Mouse (Mus musculus): Measurements from ENCODE around the gene Nckap5. TPM values are rescaled to one million over a fixed set of nuclear protein-coding genes. Genes with fewer than 3 reads are reported as not detected.

Nckap5 gene
- polyA plus RNA-seq, 1 experiment from 2014 or later: 12.3 TPM

GRCm38 (mm10) chr1:126168131-126168530, 662.5 kb downstream of the Nckap5 start:
- H3K9me3 ChIP-seq (ENCODE audit: control insufficient read depth): no peaks in the 10 kb centered on the region
- H3K27ac ChIP-seq (ENCODE audit: low read depth, low read length): no peak overlapping the region
- H3K36me3 ChIP-seq (ENCODE audit: control insufficient read depth, insufficient read depth): no peaks in the 10 kb centered on the region
- H3K4me3 ChIP-seq (ENCODE audit: low read depth, low read length): no peak overlapping the region
- H3K9ac ChIP-seq (ENCODE audit: low read depth, low read length): no peak overlapping the region
- no peak for TF ChIP-seq CTCF (IDR thresholded peaks at IDR 0.05; ENCODE audit: low read depth)
- H3K27me3 ChIP-seq (replicated peaks; ENCODE audit: control insufficient read depth, insufficient read depth, low read length): no peaks in the 10 kb centered on the region
- no peaks in the 10 kb centered on the region for H3K4me1 ChIP-seq (replicated peaks; ENCODE audit: control insufficient read depth, insufficient read depth, low read length)
- 74% methylated on average over 2 of the region's 2 CpGs for WGBS
- no peak for ATAC-seq
- H3K4me2 ChIP-seq (replicated peaks; ENCODE audit: low read depth): no peak overlapping the region

GRCm38 (mm10) chr1:126167546-126167945, 663.1 kb downstream of the Nckap5 start:
- no peak for ATAC-seq

GRCm38 (mm10) chr1:126159287-126159686, 671.3 kb downstream of the Nckap5 start:
- Histone ChIP-seq H3K4me1 (replicated peaks; ENCODE audit: control insufficient read depth, insufficient read depth, low read length) (no peaks in the 10 kb centered on the region), H3K4me2 (replicated peaks; ENCODE audit: low read depth) (no peak overlapping the region), H3K36me3 (ENCODE audit: control insufficient read depth, insufficient read depth) (no peaks in the 10 kb centered on the region), H3K27ac (ENCODE audit: low read depth, low read length) (no peak overlapping the region), H3K9ac (ENCODE audit: low read depth, low read length) (no peak overlapping the region), H3K4me3 (ENCODE audit: low read depth, low read length) (no peak overlapping the region), H3K27me3 (replicated peaks; ENCODE audit: control insufficient read depth, insufficient read depth, low read length) (no peaks in the 10 kb centered on the region), H3K9me3 (ENCODE audit: control insufficient read depth) (no peaks in the 10 kb centered on the region)
- 56% methylated on average over 6 of the region's 6 CpGs for WGBS
- no peak for TF ChIP-seq CTCF (IDR thresholded peaks at IDR 0.05; ENCODE audit: low read depth)
- no peak for ATAC-seq

More at GRCm38 (mm10) chr1:126167546-126167945, 663.1 kb downstream of the Nckap5 start:
- no peaks in the 10 kb centered on the region for H3K27me3 ChIP-seq (replicated peaks; ENCODE audit: control insufficient read depth, insufficient read depth, low read length)
- no peaks in the 10 kb centered on the region for H3K9me3 ChIP-seq (ENCODE audit: control insufficient read depth)
- no peaks in the 10 kb centered on the region for H3K36me3 ChIP-seq (ENCODE audit: control insufficient read depth, insufficient read depth)
- no peak for TF ChIP-seq CTCF (IDR thresholded peaks at IDR 0.05; ENCODE audit: low read depth)
- H3K27ac ChIP-seq (ENCODE audit: low read depth, low read length): no peak overlapping the region
- no peak overlapping the region for H3K4me3 ChIP-seq (ENCODE audit: low read depth, low read length)
- H3K4me2 ChIP-seq (replicated peaks; ENCODE audit: low read depth): no peak overlapping the region
- whole genome bisulfite sequencing: 77% methylated on average over 7 of the region's 7 CpGs
- no peaks in the 10 kb centered on the region for H3K4me1 ChIP-seq (replicated peaks; ENCODE audit: control insufficient read depth, insufficient read depth, low read length)
- no peak overlapping the region for H3K9ac ChIP-seq (ENCODE audit: low read depth, low read length)

- no peak overlapping the region for H3K27ac ChIP-seq (ENCODE audit: low read depth, low read length)
- no peak overlapping the region for H3K4me2 ChIP-seq (replicated peaks; ENCODE audit: low read depth)
- no peak overlapping the region for H3K4me3 ChIP-seq (ENCODE audit: low read depth, low read length)
- H3K9ac ChIP-seq (ENCODE audit: low read depth, low read length): no peak overlapping the region
- H3K36me3 ChIP-seq (ENCODE audit: control insufficient read depth, insufficient read depth): no peaks in the 10 kb centered on the region
- no peaks in the 10 kb centered on the region for H3K4me1 ChIP-seq (replicated peaks; ENCODE audit: control insufficient read depth, insufficient read depth, low read length)
- no peak for ATAC-seq
- no peak for TF ChIP-seq CTCF (IDR thresholded peaks at IDR 0.05; ENCODE audit: low read depth)
- no peaks in the 10 kb centered on the region for H3K9me3 ChIP-seq (ENCODE audit: control insufficient read depth)
- H3K27me3 ChIP-seq (replicated peaks; ENCODE audit: control insufficient read depth, insufficient read depth, low read length): no peaks in the 10 kb centered on the region
- WGBS: 37% methylated on average over 5 of the region's 5 CpGs
Measured at GRCm38 (mm10) chr1:126155816-126156215, 674.8 kb downstream of the Nckap5 start.

- no peak for ATAC-seq
Measured at GRCm38 (mm10) chr1:126153516-126154234, 676.9 kb downstream of the Nckap5 start.

GRCm38 (mm10) chr1:126152217-126152616, 678.4 kb downstream of the Nckap5 start:
- H3K9ac ChIP-seq (ENCODE audit: low read depth, low read length): no peak overlapping the region
- no peak overlapping the region for H3K4me2 ChIP-seq (replicated peaks; ENCODE audit: low read depth)
- 0 out of 2 replicates have a peak, but pooled peaks have one; percentile 7 for TF ChIP-seq CTCF (IDR thresholded peaks at IDR 0.05; ENCODE audit: low read depth)
- no peak overlapping the region for H3K27ac ChIP-seq (ENCODE audit: low read depth, low read length)
- no peaks in the 10 kb centered on the region for H3K4me1 ChIP-seq (replicated peaks; ENCODE audit: control insufficient read depth, insufficient read depth, low read length)
- no peaks in the 10 kb centered on the region for H3K36me3 ChIP-seq (ENCODE audit: control insufficient read depth, insufficient read depth)
- no peak overlapping the region for H3K4me3 ChIP-seq (ENCODE audit: low read depth, low read length)
- WGBS: 87% methylated on average over 6 of the region's 6 CpGs
- ATAC-seq: no peak
- H3K9me3 ChIP-seq (ENCODE audit: control insufficient read depth): no peaks in the 10 kb centered on the region
- no peaks in the 10 kb centered on the region for H3K27me3 ChIP-seq (replicated peaks; ENCODE audit: control insufficient read depth, insufficient read depth, low read length)

More at GRCm38 (mm10) chr1:126153516-126154234, 676.9 kb downstream of the Nckap5 start:
- no peak overlapping the region for H3K27ac ChIP-seq (ENCODE audit: low read depth, low read length)
- no peaks in the 10 kb centered on the region for H3K4me1 ChIP-seq (replicated peaks; ENCODE audit: control insufficient read depth, insufficient read depth, low read length)
- H3K9me3 ChIP-seq (ENCODE audit: control insufficient read depth): no peaks in the 10 kb centered on the region
- no peaks in the 10 kb centered on the region for H3K27me3 ChIP-seq (replicated peaks; ENCODE audit: control insufficient read depth, insufficient read depth, low read length)
- no peak overlapping the region for H3K4me2 ChIP-seq (replicated peaks; ENCODE audit: low read depth)
- H3K36me3 ChIP-seq (ENCODE audit: control insufficient read depth, insufficient read depth): no peaks in the 10 kb centered on the region
- no peak overlapping the region for H3K4me3 ChIP-seq (ENCODE audit: low read depth, low read length)
- WGBS: 66% methylated on average over 6 of the region's 6 CpGs
- H3K9ac ChIP-seq (ENCODE audit: low read depth, low read length): no peak overlapping the region
- TF ChIP-seq CTCF (IDR thresholded peaks at IDR 0.05; ENCODE audit: low read depth): no peak
